Mouse (Mus musculus) myocyte (in vitro differentiated cells): ENCODE measurements around the gene Lamc1. TPM values are rescaled to one million over a fixed set of nuclear protein-coding genes. Genes with fewer than 3 reads are reported as not detected.

Experiments used
- H3K27me3 ChIP-seq: one replicate; pipeline ENCODE4 v1.6.1; 2011; ENCODE audit not compliant: control insufficient read depth, insufficient read depth, insufficient read length
- H3K36me3 ChIP-seq: one replicate; pipeline ENCODE4 v1.6.1; 2011; ENCODE audit not compliant: control insufficient read depth, insufficient read depth
- H3K4me2 ChIP-seq: one replicate; pipeline ENCODE4 v1.6.1; 2011; ENCODE audit warnings: low read depth, control low read depth
- H3K4me3 ChIP-seq: one replicate; pipeline ENCODE4 v1.5.1; 2011; ENCODE audit warnings: mild to moderate bottlenecking, control low read depth, moderate library complexity
- H3K79me2 ChIP-seq: one replicate; pipeline ENCODE4 v1.6.1; 2011; ENCODE audit not compliant: control insufficient read depth, insufficient read depth
- H3ac ChIP-seq: one replicate; pipeline ENCODE4 v1.6.1; 2011; ENCODE audit not compliant: control insufficient read depth, insufficient read length
- CEBPB ChIP-seq: IDR thresholded peaks from 2 replicates; pipeline ENCODE4 v1.6.1; 2011; ENCODE audit warnings: mild to moderate bottlenecking, moderate library complexity; ENCODE audit not compliant: poor library complexity, insufficient read depth, severe bottlenecking
- E2F4 ChIP-seq: IDR thresholded peaks from one replicate; pipeline ENCODE4 v1.6.1; 2011; ENCODE audit warnings: mild to moderate bottlenecking, control low read depth, moderate library complexity; ENCODE audit not compliant: insufficient read depth
- MAX ChIP-seq: IDR thresholded peaks from one replicate; pipeline ENCODE4 v1.6.1; 2011; ENCODE audit warnings: low read depth, mild to moderate bottlenecking, control low read depth
- MYOD1 ChIP-seq, 3 experiments: IDR thresholded peaks; one replicate each; pipeline ENCODE4 v1.6.1; 2011; ENCODE audit warnings: control low read depth in 2 of 3, low read depth in 2 of 3, mild to moderate bottlenecking in 2 of 3, moderate library complexity in 1 of 3; ENCODE audit not compliant: insufficient read length in 2 of 3, control insufficient read depth in 1 of 3
- MYOG ChIP-seq, 3 experiments: IDR thresholded peaks; one replicate each; pipeline ENCODE4 v1.6.1; 2011; ENCODE audit warnings: control low read depth in 2 of 3, low read depth in 2 of 3, mild to moderate bottlenecking in 2 of 3; ENCODE audit not compliant: insufficient read length in 2 of 3, control insufficient read depth in 1 of 3, insufficient read depth in 1 of 3
- POLR2A ChIP-seq: IDR thresholded peaks from one replicate; pipeline ENCODE4 v1.6.1; 2011; ENCODE audit warnings: low read depth, mild to moderate bottlenecking, control low read depth, moderate library complexity; ENCODE audit not compliant: insufficient read length
- POLR2AphosphoS2 ChIP-seq: IDR thresholded peaks from one replicate; pipeline ENCODE4 v1.6.1; 2011; ENCODE audit warnings: low read depth, control low read depth; ENCODE audit not compliant: insufficient read length
- REST ChIP-seq: IDR thresholded peaks from one replicate; pipeline ENCODE4 v1.6.1; 2011; ENCODE audit warnings: mild to moderate bottlenecking, control low read depth, moderate library complexity; ENCODE audit not compliant: insufficient read depth, insufficient read length
- SRF ChIP-seq: IDR thresholded peaks from one replicate; pipeline ENCODE4 v1.6.1; 2011; ENCODE audit warnings: low read depth; ENCODE audit not compliant: control insufficient read depth, insufficient read length
- TCF12 ChIP-seq: IDR thresholded peaks from one replicate; pipeline ENCODE4 v1.6.1; 2011; ENCODE audit warnings: mild to moderate bottlenecking, control low read depth; ENCODE audit not compliant: poor library complexity, insufficient read depth, severe bottlenecking
- TCF3 ChIP-seq: IDR thresholded peaks from one replicate; pipeline ENCODE4 v1.6.1; 2011; ENCODE audit warnings: low read depth, control low read depth; ENCODE audit not compliant: insufficient read length
- USF1 ChIP-seq: IDR thresholded peaks from one replicate; pipeline ENCODE4 v1.6.1; 2011; ENCODE audit warnings: low read depth, mild to moderate bottlenecking, control low read depth, moderate library complexity
- polyA plus RNA-seq: library from polyadenylated mRNA; unstranded; fragments of >200 nt; fragmentation: generic; extraction: Trizol; gene quantifications from one replicate; pipeline ENCODE4 v1.2.1, GENCODE M21; 2012; ENCODE audit warnings: missing spikeins

Lamc1 gene
- polyA plus RNA-seq, 1 experiment: 50.9 TPM

DNA sequence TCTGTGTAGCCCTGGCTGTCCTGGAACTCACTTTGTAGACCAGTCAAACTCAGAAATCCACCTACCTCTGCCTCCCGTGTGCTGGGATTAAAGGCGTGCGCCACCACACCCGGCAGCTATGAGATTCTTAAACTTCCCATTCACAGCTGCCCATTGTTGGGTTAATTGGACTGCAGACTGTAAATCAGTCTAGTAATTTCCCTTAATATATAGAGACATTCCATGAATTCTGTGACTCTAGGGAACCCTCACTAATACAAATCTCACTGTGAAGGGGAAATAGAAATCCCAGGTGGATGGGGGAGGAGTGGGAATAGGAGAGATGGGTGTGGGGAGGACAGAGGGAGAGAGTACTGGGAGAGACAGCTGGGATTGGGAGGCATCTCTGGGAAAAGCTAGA lies 29.3 kb upstream of the Lamc1 start:
- Histone ChIP-seq H3K36me3 (no peaks in the 10 kb centered on the region), H3K4me3 (no peak overlapping the region), H3K79me2 (no peaks in the 10 kb centered on the region), H3K27me3 (no peaks in the 10 kb centered on the region), H3K4me2 (no peak overlapping the region), H3ac (no peak overlapping the region)
- TF ChIP-seq POLR2AphosphoS2: no peak
- TF ChIP-seq POLR2A: no peak
- no peak for TF ChIP-seq MYOD1 (IDR thresholded peaks at IDR 0.05; ENCODE audit: control insufficient read depth in 1 of 3, insufficient read length in 2 of 3, low read depth in 2 of 3)
- no peak for TF ChIP-seq TCF12
- no peak for TF ChIP-seq TCF3
- no peak for TF ChIP-seq MAX

GRCm38 (mm10) chr1:153360556-153360955 lies 28.0 kb upstream of the Lamc1 start:
- H3K27me3 ChIP-seq: no peaks in the 10 kb centered on the region
- no peak overlapping the region for H3K4me3 ChIP-seq
- no peaks in the 10 kb centered on the region for H3K36me3 ChIP-seq
- no peak overlapping the region for H3ac ChIP-seq
- no peak overlapping the region for H3K4me2 ChIP-seq
- no peak for TF ChIP-seq E2F4
- no peak for TF ChIP-seq MYOD1 (IDR thresholded peaks at IDR 0.05; ENCODE audit: control insufficient read depth in 1 of 3, insufficient read length in 2 of 3, low read depth in 2 of 3)
- no peak for TF ChIP-seq SRF
- TF ChIP-seq MAX: no peak
- TF ChIP-seq TCF12: no peak
- TF ChIP-seq POLR2AphosphoS2: no peak
- TF ChIP-seq POLR2A: no peak
- no peak for TF ChIP-seq TCF3
- no peak for TF ChIP-seq MYOG (IDR thresholded peaks at IDR 0.05; ENCODE audit: control insufficient read depth in 1 of 3, insufficient read depth in 1 of 3, insufficient read length in 2 of 3, low read depth in 2 of 3)
- no peak for TF ChIP-seq CEBPB
- no peak for TF ChIP-seq REST
- no peak for TF ChIP-seq USF1
- H3K79me2 ChIP-seq: no peaks in the 10 kb centered on the region

DNA sequence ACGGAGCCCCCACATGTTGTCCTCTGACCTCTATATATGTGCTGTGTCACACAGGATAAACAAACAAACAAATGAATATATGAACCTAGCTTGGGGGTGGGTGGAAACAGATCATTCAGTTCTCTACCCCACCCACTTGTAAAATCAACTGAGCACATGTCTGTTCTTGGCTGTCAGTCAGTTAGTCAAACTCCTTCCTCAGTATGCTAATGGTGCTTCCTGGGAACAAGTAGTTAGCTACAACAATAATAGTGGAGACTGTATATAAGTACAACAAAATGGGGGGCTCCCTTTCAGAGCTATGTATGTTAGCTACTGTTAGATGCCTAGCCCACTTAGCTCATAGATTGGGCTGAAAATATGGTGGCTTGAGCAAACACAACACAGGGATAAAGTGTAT lies 24.6 kb upstream of the Lamc1 start:
- Histone ChIP-seq H3K36me3 (no peaks in the 10 kb centered on the region), H3ac (no peak overlapping the region), H3K4me3 (no peak overlapping the region), H3K4me2 (no peak overlapping the region), H3K79me2 (no peaks in the 10 kb centered on the region), H3K27me3 (no peaks in the 10 kb centered on the region)
- TF ChIP-seq MYOG (IDR thresholded peaks at IDR 0.05; ENCODE audit: control insufficient read depth in 1 of 3, insufficient read depth in 1 of 3, insufficient read length in 2 of 3, low read depth in 2 of 3): no peak
- TF ChIP-seq SRF: no peak
- TF ChIP-seq POLR2A: no peak
- no peak for TF ChIP-seq REST

- H3K4me3 ChIP-seq: no peak overlapping the region
- H3ac ChIP-seq: no peak overlapping the region
- H3K27me3 ChIP-seq: no peaks in the 10 kb centered on the region
- H3K36me3 ChIP-seq: no peaks in the 10 kb centered on the region
- H3K79me2 ChIP-seq: no peaks in the 10 kb centered on the region
- no peak overlapping the region for H3K4me2 ChIP-seq
- no peak for TF ChIP-seq TCF3
- TF ChIP-seq CEBPB: no peak
- no peak for TF ChIP-seq TCF12
- TF ChIP-seq REST: no peak
- TF ChIP-seq POLR2AphosphoS2: no peak
- TF ChIP-seq SRF: no peak
- TF ChIP-seq MYOG (IDR thresholded peaks at IDR 0.05; ENCODE audit: control insufficient read depth in 1 of 3, insufficient read depth in 1 of 3, insufficient read length in 2 of 3, low read depth in 2 of 3): no peak
- TF ChIP-seq MYOD1 (IDR thresholded peaks at IDR 0.05; ENCODE audit: control insufficient read depth in 1 of 3, insufficient read length in 2 of 3, low read depth in 2 of 3): no peak
- TF ChIP-seq POLR2A: no peak
- TF ChIP-seq E2F4: no peak
- no peak for TF ChIP-seq USF1
- no peak for TF ChIP-seq MAX
These were observed 21.9 kb upstream of the Lamc1 start for GRCm38 (mm10) chr1:153354466-153354865.

DNA sequence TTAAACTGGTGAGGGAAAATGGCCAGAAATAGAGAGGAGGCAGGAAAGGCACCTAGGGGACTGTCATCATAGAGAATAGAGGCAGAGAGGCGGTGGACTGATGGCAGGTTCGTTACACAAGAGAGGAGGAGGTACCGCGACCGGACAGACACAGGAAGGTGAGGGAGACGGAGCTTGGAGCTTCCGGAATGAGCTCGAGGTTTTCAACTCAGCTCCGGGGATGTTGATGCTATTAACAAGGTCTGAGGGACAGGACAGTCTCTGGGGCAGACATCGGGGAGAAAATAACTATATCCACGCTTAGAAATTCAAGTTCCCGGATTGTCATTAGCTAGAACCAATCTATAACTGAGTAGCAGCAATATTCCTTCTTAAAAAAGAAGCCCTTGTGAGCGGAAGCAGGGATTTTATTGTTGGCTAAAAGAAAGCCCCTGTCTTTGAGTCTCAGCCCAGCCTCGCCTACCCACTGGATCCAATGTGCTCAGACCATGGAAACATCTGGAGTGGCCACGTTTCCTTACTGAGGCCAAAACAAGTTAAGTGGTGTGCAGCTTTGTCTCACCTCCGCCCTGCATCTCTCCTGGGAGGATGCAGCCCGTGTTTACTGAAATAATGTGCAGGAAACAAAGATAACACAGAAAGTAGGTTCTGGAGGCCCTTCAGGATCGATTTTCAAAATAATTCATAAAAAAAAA lies 21.3 kb upstream of the Lamc1 start:
- Histone ChIP-seq H3ac (no peak overlapping the region), H3K27me3 (no peaks in the 10 kb centered on the region), H3K4me3 (no peak overlapping the region), H3K4me2 (no peak overlapping the region), H3K79me2 (no peaks in the 10 kb centered on the region), H3K36me3 (no peaks in the 10 kb centered on the region)
- TF ChIP-seq CEBPB (no peak), SRF (no peak), MYOG (IDR thresholded peaks at IDR 0.05; ENCODE audit: control insufficient read depth in 1 of 3, insufficient read depth in 1 of 3, insufficient read length in 2 of 3, low read depth in 2 of 3) (no peak), MYOD1 (IDR thresholded peaks at IDR 0.05; ENCODE audit: control insufficient read depth in 1 of 3, insufficient read length in 2 of 3, low read depth in 2 of 3) (no peak), REST (no peak), TCF12 (no peak), POLR2A (no peak), TCF3 (no peak), MAX (no peak), USF1 (no peak), POLR2AphosphoS2 (no peak), E2F4 (no peak)
